ENCODE assay signal across 31 mouse cellular contexts in the genomic region with DNA sequence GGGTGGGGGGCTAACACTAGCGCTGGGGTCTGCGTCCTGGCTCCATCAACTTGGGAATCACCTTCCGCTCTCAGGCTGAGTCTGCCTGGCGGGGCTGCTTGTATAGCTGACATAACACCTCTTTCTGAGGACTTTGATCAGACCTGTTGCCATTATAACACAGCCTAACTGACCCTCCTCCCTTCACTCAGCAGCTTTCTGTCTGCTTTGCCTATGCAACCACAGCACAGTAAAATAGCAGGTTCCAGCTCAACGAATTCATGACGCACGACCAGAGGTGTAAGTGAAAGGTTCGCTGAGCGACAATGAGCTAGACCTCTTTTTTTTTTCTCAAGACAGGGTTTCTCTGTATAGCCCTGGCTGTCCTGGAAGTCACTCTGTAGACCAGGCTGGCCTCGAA. TPM values are rescaled to one million over a fixed set of nuclear protein-coding genes. Genes with fewer than 3 reads are reported as not detected.
DNase-seq lines count a peak whose midpoint lies in the region; ATAC-seq and TF ChIP-seq lines count a peak whose summit lies in the region.
"Had no signal": no experiment of that assay in that cellular context is flagged by ENCODE, and none has a peak within 500 bp of the region (broad histone marks: within the 10 kb centered on the region; RNA-seq: fewer than 3 reads in every experiment).

No protein-coding gene starts in this region.

- peak overlapping the region; percentile 96 for H3K4me2 ChIP-seq in heart, embryonic 12.5 days
- H3K4me2 ChIP-seq in kidney, embryonic 15.5 days: no peak overlapping the region
- H3K4me2 ChIP-seq in hindbrain, postnatal 0 days (ENCODE audit: low read depth, low read length): no peak overlapping the region
- H3K4me2 ChIP-seq: embryonic facial prominence, embryonic 12.5 days; forebrain, embryonic 15.5 days; hindbrain, embryonic 12.5 days; limb, embryonic 13.5 days; lung, embryonic 14.5 days; midbrain, embryonic 15.5 days; neural tube, embryonic 15.5 days had no signal

- TF ChIP-seq POLR2A in kidney, adult 2 months (IDR thresholded peaks at IDR 0.05; ENCODE audit: low read depth, low read length): no peak

- no peak for DNase-seq in heart, postnatal 10 days
- DNase-seq in kidney, adult 2 months: peak; percentile 33
- DNase-seq in A20 (ENCODE audit: low read depth, low spot score): peak; percentile 85
- DNase-seq in kidney, postnatal 14 days: peak; percentile 65
- no peak for DNase-seq in layer of hippocampus, adult 18-20 months (ENCODE audit: low spot score in 2 of 2)
- no peak for DNase-seq in hindbrain, postnatal 0 days (ENCODE audit: low spot score)
- DNase-seq: adrenal gland, postnatal 14 days; cerebellum, adult 11 months; cerebellum, adult 9-10 months; embryo, embryonic 11 days; heart, adult 2 months; lung, embryonic 14.5 days; right cerebral cortex, postnatal 25 days; thymus, adult 2 months; thymus, postnatal 36 days had no signal

- no peak overlapping the region for H3K27ac ChIP-seq in heart, embryonic 12.5 days (ENCODE audit: poor library complexity, severe bottlenecking)
- H3K27ac ChIP-seq in kidney, adult 2 months (ENCODE audit: insufficient read depth, low read depth, low read length): no peak overlapping the region
- H3K27ac ChIP-seq in kidney, embryonic 15.5 days: no peak overlapping the region
- H3K27ac ChIP-seq in hindbrain, postnatal 0 days: no peak overlapping the region
- H3K27ac ChIP-seq: embryonic facial prominence, embryonic 12.5 days; forebrain, embryonic 15.5 days; heart, adult 2 months; hindbrain, embryonic 12.5 days; limb, embryonic 13.5 days; liver, embryonic 14.5 days; midbrain, embryonic 10.5 days; midbrain, embryonic 15.5 days; neural tube, embryonic 15.5 days had no signal

- peaks cover 42% of the 10 kb centered on the region for H3K36me3 ChIP-seq in heart, embryonic 12.5 days
- no peaks in the 10 kb centered on the region for H3K36me3 ChIP-seq in kidney, adult 2 months (ENCODE audit: control insufficient read depth, insufficient read depth, low read length)
- peaks cover 42% of the 10 kb centered on the region for H3K36me3 ChIP-seq in kidney, embryonic 15.5 days
- peaks cover 6% of the 10 kb centered on the region; the same call in 1 of the 2 replicates for H3K36me3 ChIP-seq in hindbrain, postnatal 0 days (ENCODE audit: insufficient read depth, low read length)

- 86% methylated on average over 10 of the region's 10 CpGs for WGBS in heart, embryonic 12.5 days
- 47% methylated on average over 10 of the region's 10 CpGs for WGBS in kidney, adult 2 months
- WGBS in kidney, embryonic 15.5 days: 68% methylated on average over 10 of the region's 10 CpGs
- WGBS in hindbrain, postnatal 0 days: 90% methylated on average over 10 of the region's 10 CpGs

- no peaks in the 10 kb centered on the region for H3K27me3 ChIP-seq in heart, embryonic 12.5 days (replicated peaks)
- no peaks in the 10 kb centered on the region for H3K27me3 ChIP-seq in kidney, adult 2 months (replicated peaks; ENCODE audit: control insufficient read depth, insufficient read depth, low read length)
- H3K27me3 ChIP-seq in kidney, embryonic 15.5 days: no peaks in the 10 kb centered on the region
- H3K27me3 ChIP-seq in hindbrain, postnatal 0 days (ENCODE audit: insufficient read depth, low read length): no peaks in the 10 kb centered on the region
- H3K27me3 ChIP-seq: embryonic facial prominence, embryonic 12.5 days; forebrain, embryonic 15.5 days; hindbrain, embryonic 12.5 days; limb, embryonic 13.5 days; midbrain, embryonic 15.5 days; neural tube, embryonic 15.5 days had no signal

- no peaks in the 10 kb centered on the region for H3K9me3 ChIP-seq in heart, embryonic 12.5 days (replicated peaks)
- no peaks in the 10 kb centered on the region for H3K9me3 ChIP-seq in kidney, embryonic 15.5 days (replicated peaks)
- no peaks in the 10 kb centered on the region for H3K9me3 ChIP-seq in hindbrain, postnatal 0 days (ENCODE audit: low read length)
- H3K9me3 ChIP-seq: embryonic facial prominence, embryonic 12.5 days; forebrain, embryonic 15.5 days; hindbrain, embryonic 12.5 days; limb, embryonic 13.5 days; midbrain, embryonic 10.5 days; midbrain, embryonic 15.5 days; neural tube, embryonic 15.5 days had no signal

- peak overlapping the region; percentile 45; the same call in 1 of the 2 replicates for H3K9ac ChIP-seq in heart, embryonic 12.5 days
- H3K9ac ChIP-seq in kidney, embryonic 15.5 days: no peak overlapping the region
- no peak overlapping the region for H3K9ac ChIP-seq in hindbrain, postnatal 0 days (replicated peaks; ENCODE audit: low read length)
- H3K9ac ChIP-seq: embryonic facial prominence, embryonic 12.5 days; forebrain, embryonic 15.5 days; hindbrain, embryonic 12.5 days; limb, embryonic 13.5 days; liver, embryonic 14.5 days; lung, embryonic 14.5 days; midbrain, embryonic 15.5 days; neural tube, embryonic 15.5 days had no signal

- intact Hi-C loops in heart, postnatal 10 days (cut with DNase I): loop anchor here (5.0 kb wide), 1 partner anchor 66 kb away; no protein-coding TSS in a partner anchor

- H3K4me1 ChIP-seq in heart, embryonic 12.5 days (replicated peaks): peaks cover 31% of the 10 kb centered on the region
- H3K4me1 ChIP-seq in kidney, adult 2 months (ENCODE audit: control insufficient read depth, insufficient read depth, low read length): 0 out of 2 replicates have a peak, but pooled peaks cover 3% of the 10 kb centered on the region
- peaks cover 25% of the 10 kb centered on the region for H3K4me1 ChIP-seq in kidney, embryonic 15.5 days
- peaks cover 14% of the 10 kb centered on the region; the same call in 1 of the 2 replicates for H3K4me1 ChIP-seq in hindbrain, postnatal 0 days (ENCODE audit: insufficient read depth, low read length)

- TF ChIP-seq CTCF in kidney, adult 2 months (conservative IDR thresholded peaks at IDR 0.05; ENCODE audit: insufficient read depth, insufficient read length, low read depth, low read length): no peak
- TF ChIP-seq CTCF in hindbrain, postnatal 0 days (IDR thresholded peaks at IDR 0.05; ENCODE audit: low read depth): no peak

- no peak overlapping the region for H3K4me3 ChIP-seq in heart, embryonic 12.5 days
- no peak overlapping the region for H3K4me3 ChIP-seq in kidney, adult 2 months (ENCODE audit: insufficient read depth, low read depth, low read length)
- no peak overlapping the region for H3K4me3 ChIP-seq in kidney, embryonic 15.5 days (replicated peaks)
- H3K4me3 ChIP-seq in hindbrain, postnatal 0 days (ENCODE audit: low read length): no peak overlapping the region
- H3K4me3 ChIP-seq: embryonic facial prominence, embryonic 12.5 days; forebrain, embryonic 15.5 days; heart, adult 2 months; hindbrain, embryonic 12.5 days; limb, embryonic 13.5 days; midbrain, embryonic 10.5 days; midbrain, embryonic 15.5 days; neural tube, embryonic 15.5 days had no signal

- no peak for ATAC-seq in heart, embryonic 12.5 days (ENCODE audit: insufficient number of reproducible peaks, low FRiP score)
- ATAC-seq in kidney, embryonic 15.5 days (replicated peaks; ENCODE audit: low FRiP score): no peak
- ATAC-seq in hindbrain, postnatal 0 days: no peak
- ATAC-seq: forebrain, embryonic 15.5 days; midbrain, embryonic 15.5 days had no signal

RNA-seq across cellular contexts. Expression of a gene that starts 1.6 kb away (rescaled TPM):
- polyA plus RNA-seq in heart, embryonic 12.5 days (2016; fragmentation: Nextera tagmentation; extraction: Ambion mirVana): 169 and 175 TPM in 2 replicates
- 100 to 1,000 TPM; 108 to 116 TPM for total RNA-seq in heart, postnatal 10 days (2021)
- polyA plus RNA-seq in kidney, adult 2 months (2012; rRNA removed): 504 and 687 TPM in 2 replicates
- polyA plus RNA-seq in kidney, embryonic 15.5 days (2015; fragmentation: Nextera tagmentation; extraction: Ambion mirVana): 160 and 170 TPM in 2 replicates
- total RNA-seq in layer of hippocampus, adult 18-20 months (2021): 100 to 1,000 TPM; 103 TPM
- total RNA-seq in hindbrain, postnatal 0 days (2014; rRNA removed): 135 and 147 TPM in 2 replicates
- 112 and 116 TPM in 2 replicates for polyA plus RNA-seq in hindbrain, postnatal 0 days (2015; fragmentation: Nextera tagmentation; extraction: Ambion mirVana)

RNA-seq across cellular contexts. Expression of a gene that starts 2.2 kb away (rescaled TPM):
- 45.0 and 45.5 TPM in 2 replicates for polyA plus RNA-seq in heart, embryonic 12.5 days (2016; fragmentation: Nextera tagmentation; extraction: Ambion mirVana)
- 10 to 100 TPM; 26.4 to 35.8 TPM for total RNA-seq in heart, postnatal 10 days (2021)
- 3.7 and 4.7 TPM in 2 replicates for polyA plus RNA-seq in kidney, adult 2 months (2012; rRNA removed)
- 7.0 and 8.9 TPM in 2 replicates for polyA plus RNA-seq in kidney, embryonic 15.5 days (2015; fragmentation: Nextera tagmentation; extraction: Ambion mirVana)
- total RNA-seq in layer of hippocampus, adult 18-20 months (2021): 1 to 10 TPM; 2.5 to 3.0 TPM
- 8.7 and 12.1 TPM in 2 replicates for total RNA-seq in hindbrain, postnatal 0 days (2014; rRNA removed)
- 7.2 and 7.6 TPM in 2 replicates for polyA plus RNA-seq in hindbrain, postnatal 0 days (2015; fragmentation: Nextera tagmentation; extraction: Ambion mirVana)

RNA-seq across cellular contexts. Expression of a gene that starts 2.7 kb away (rescaled TPM):
- polyA plus RNA-seq in heart, embryonic 12.5 days (2016; fragmentation: Nextera tagmentation; extraction: Ambion mirVana): not detected in 2 replicates
- total RNA-seq in heart, postnatal 10 days (2021): under 1 TPM; 0.55 to 0.69 TPM
- 0.20 TPM in 1 of 2 replicates, not detected in the other for polyA plus RNA-seq in kidney, adult 2 months (2012; rRNA removed)
- 0.21 TPM in 1 of 2 replicates, not detected in the other for polyA plus RNA-seq in kidney, embryonic 15.5 days (2015; fragmentation: Nextera tagmentation; extraction: Ambion mirVana)
- total RNA-seq in layer of hippocampus, adult 18-20 months (2021): under 1 TPM in 1 of 2 experiments, not detected in 1; 0.43 TPM
- total RNA-seq in hindbrain, postnatal 0 days (2014; rRNA removed): not detected in 2 replicates
- not detected in 2 replicates for polyA plus RNA-seq in hindbrain, postnatal 0 days (2015; fragmentation: Nextera tagmentation; extraction: Ambion mirVana)
- total RNA-seq: adrenal gland, postnatal 14 days; gastrocnemius, adult 8-10 months; layer of hippocampus, postnatal 25 days; megakaryocyte progenitor cell, adult 5-6 weeks had no signal
- polyA plus RNA-seq: forebrain, embryonic 15.5 days; frontal cortex, adult 2 months; heart, embryonic 14.5 days; hindbrain, embryonic 12.5 days; limb, embryonic 13.5 days; liver, embryonic 14.5 days; lung, embryonic 14.5 days; midbrain, embryonic 10.5 days; midbrain, embryonic 15.5 days; neural tube, embryonic 15.5 days; stomach, embryonic 16.5 days had no signal

RNA-seq across cellular contexts. Expression of a gene that starts 8.5 kb away (rescaled TPM):
- 9.8 and 10.1 TPM in 2 replicates for polyA plus RNA-seq in heart, embryonic 12.5 days (2016; fragmentation: Nextera tagmentation; extraction: Ambion mirVana)
- total RNA-seq in heart, postnatal 10 days (2021): 1 to 10 TPM; 5.2 to 5.3 TPM
- 11.7 and 11.8 TPM in 2 replicates for polyA plus RNA-seq in kidney, adult 2 months (2012; rRNA removed)
- polyA plus RNA-seq in kidney, embryonic 15.5 days (2015; fragmentation: Nextera tagmentation; extraction: Ambion mirVana): 18.4 and 19.8 TPM in 2 replicates
- 10 to 100 TPM; 22.7 to 26.3 TPM for total RNA-seq in layer of hippocampus, adult 18-20 months (2021)
- total RNA-seq in hindbrain, postnatal 0 days (2014; rRNA removed): 23.9 and 24.6 TPM in 2 replicates
- 26.5 and 29.0 TPM in 2 replicates for polyA plus RNA-seq in hindbrain, postnatal 0 days (2015; fragmentation: Nextera tagmentation; extraction: Ambion mirVana)

RNA-seq across cellular contexts. Expression of a gene that starts 26.1 kb away (rescaled TPM):
- polyA plus RNA-seq in heart, embryonic 12.5 days (2016; fragmentation: Nextera tagmentation; extraction: Ambion mirVana): 5.4 and 6.7 TPM in 2 replicates
- total RNA-seq in heart, postnatal 10 days (2021): 1 to 10 TPM; 2.1 to 2.9 TPM
- 2.2 and 2.7 TPM in 2 replicates for polyA plus RNA-seq in kidney, adult 2 months (2012; rRNA removed)
- 9.0 and 9.2 TPM in 2 replicates for polyA plus RNA-seq in kidney, embryonic 15.5 days (2015; fragmentation: Nextera tagmentation; extraction: Ambion mirVana)
- 1 to 10 TPM; 9.1 to 9.3 TPM for total RNA-seq in layer of hippocampus, adult 18-20 months (2021)
- 6.4 and 8.3 TPM in 2 replicates for total RNA-seq in hindbrain, postnatal 0 days (2014; rRNA removed)
- polyA plus RNA-seq in hindbrain, postnatal 0 days (2015; fragmentation: Nextera tagmentation; extraction: Ambion mirVana): 5.2 and 5.5 TPM in 2 replicates

Comparison
In these comparisons a context has a peak if more than half of its experiments do, and no peak if none do; other contexts are left out.
1. DNase-seq: peak in kidney, adult 2 months (single experiment), A20 (single experiment) and kidney, postnatal 14 days (single experiment); none in heart, postnatal 10 days (0 of 2), layer of hippocampus, adult 18-20 months (0 of 2) and hindbrain, postnatal 0 days (single experiment).